ENCODE assay signal across 7 mouse cellular contexts in genomic region chr3:53974905-53975551, GRCm38 (mm10).
DNase-seq lines count a peak whose midpoint lies in the region; ATAC-seq lines count a peak whose summit lies in the region.

No protein-coding gene starts in this region.

- no peak overlapping the region for H3K4me3 ChIP-seq in midbrain, embryonic 11.5 days (ENCODE audit: low read depth, low read length)
- no peak overlapping the region for H3K4me3 ChIP-seq in midbrain, embryonic 10.5 days
- H3K4me3 ChIP-seq in embryonic facial prominence, embryonic 11.5 days (ENCODE audit: low read depth, low read length) = no peak overlapping the region

- no peak overlapping the region for H3K4me2 ChIP-seq in midbrain, embryonic 11.5 days
- H3K4me2 ChIP-seq in embryonic facial prominence, embryonic 11.5 days (ENCODE audit: low read depth, low read length) = no peak overlapping the region

- no peak overlapping the region for H3K9ac ChIP-seq in midbrain, embryonic 11.5 days (ENCODE audit: low read length)
- H3K9ac ChIP-seq in embryonic facial prominence, embryonic 11.5 days (replicated peaks; ENCODE audit: low read length) = no peak overlapping the region

- peak; percentile 57 for DNase-seq in midbrain, embryonic 11.5 days (ENCODE audit: low spot score, missing footprints)
- DNase-seq in midbrain, embryonic 10.5 days (ENCODE audit: low spot score) = no peak
- DNase-seq in embryonic facial prominence, embryonic 11.5 days (ENCODE audit: low spot score) = peak; percentile 39
- DNase-seq in left cerebral cortex, postnatal 25 days (ENCODE audit: low spot score in 2 of 2) = peak; percentile 18 to 62
- peak; percentile 25 for DNase-seq in thymus, postnatal 25 days
- no peak for DNase-seq in cerebellum, adult 9-10 months
- DNase-seq in urinary bladder, postnatal 10 days (ENCODE audit: low spot score) = no peak

- H3K27ac ChIP-seq in midbrain, embryonic 11.5 days (ENCODE audit: low read depth, low read length) = no peak overlapping the region
- no peak overlapping the region for H3K27ac ChIP-seq in midbrain, embryonic 10.5 days (replicated peaks)
- no peak overlapping the region for H3K27ac ChIP-seq in embryonic facial prominence, embryonic 11.5 days (replicated peaks; ENCODE audit: low read depth, low read length)

- H3K27me3 ChIP-seq in midbrain, embryonic 11.5 days (ENCODE audit: control insufficient read depth, insufficient read depth, low read length) = no peaks in the 10 kb centered on the region
- no peaks in the 10 kb centered on the region for H3K27me3 ChIP-seq in midbrain, embryonic 10.5 days (ENCODE audit: low read depth, poor library complexity, severe bottlenecking)
- H3K27me3 ChIP-seq in embryonic facial prominence, embryonic 11.5 days (ENCODE audit: control insufficient read depth, insufficient read depth, low read length) = no peaks in the 10 kb centered on the region

- intact Hi-C loops in left cerebral cortex, postnatal 25 days (cut with DNase I) = loop anchor here (2.0 kb wide), 1 partner anchor 84 kb away; no protein-coding TSS in a partner anchor

- ATAC-seq in midbrain, embryonic 11.5 days (ENCODE audit: low FRiP score) = no peak
- no peak for ATAC-seq in embryonic facial prominence, embryonic 11.5 days (replicated peaks; ENCODE audit: insufficient number of reproducible peaks, low FRiP score, low TSS enrichment, low read depth)

- WGBS in midbrain, embryonic 11.5 days = 47% methylated on average over 10 of the region's 10 CpGs
- WGBS in midbrain, embryonic 10.5 days = 47% methylated on average over 10 of the region's 10 CpGs
- 43% methylated on average over 10 of the region's 10 CpGs for WGBS in embryonic facial prominence, embryonic 11.5 days

- H3K36me3 ChIP-seq in midbrain, embryonic 11.5 days (ENCODE audit: control insufficient read depth, insufficient read depth, low read length) = no peaks in the 10 kb centered on the region
- no peaks in the 10 kb centered on the region for H3K36me3 ChIP-seq in midbrain, embryonic 10.5 days
- no peaks in the 10 kb centered on the region for H3K36me3 ChIP-seq in embryonic facial prominence, embryonic 11.5 days (replicated peaks; ENCODE audit: control insufficient read depth, insufficient read depth, low read depth, low read length)

- no peaks in the 10 kb centered on the region for H3K9me3 ChIP-seq in midbrain, embryonic 11.5 days (ENCODE audit: control insufficient read depth, low read length)
- H3K9me3 ChIP-seq in midbrain, embryonic 10.5 days (replicated peaks) = no peaks in the 10 kb centered on the region
- no peaks in the 10 kb centered on the region for H3K9me3 ChIP-seq in embryonic facial prominence, embryonic 11.5 days (replicated peaks; ENCODE audit: control insufficient read depth, low read length)

- H3K4me1 ChIP-seq in midbrain, embryonic 11.5 days (ENCODE audit: control insufficient read depth, insufficient read depth, low read length) = no peaks in the 10 kb centered on the region
- peaks cover 6% of the 10 kb centered on the region for H3K4me1 ChIP-seq in midbrain, embryonic 10.5 days
- no peaks in the 10 kb centered on the region; the same call in 1 of the 2 replicates for H3K4me1 ChIP-seq in embryonic facial prominence, embryonic 11.5 days (ENCODE audit: control insufficient read depth, insufficient read depth, low read length)

Comparison
In these comparisons a context has a peak if more than half of its experiments do, and no peak if none do; other contexts are left out.
1. DNase-seq: peak in midbrain, embryonic 11.5 days (single experiment), embryonic facial prominence, embryonic 11.5 days (single experiment), left cerebral cortex, postnatal 25 days (2 of 2) and thymus, postnatal 25 days (single experiment); none in midbrain, embryonic 10.5 days (single experiment), cerebellum, adult 9-10 months (single experiment) and urinary bladder, postnatal 10 days (single experiment).